Mouse (Mus musculus) left cerebral cortex, postnatal 10 days (tissue): ENCODE measurements around the gene Arl6ip6. TPM values are rescaled to one million over a fixed set of nuclear protein-coding genes. Genes with fewer than 3 reads are reported as not detected.

Experiments
- total RNA-seq, 2 experiments: library from RNA; stranded (reverse); gene quantifications; 2 replicates each; pipeline ENCODE4 v1.2.3; 2021

Gene Arl6ip6
- total RNA-seq, 2 experiments from 2014 or later: 14.6 to 17.2 TPM

Other genes starting within 250 kb of the Arl6ip6 start
- 10 to 100 TPM; 46.6 to 57.4 TPM for gene Prpf40a, start 442 bp upstream of the Arl6ip6 start, total RNA-seq